Mouse (Mus musculus): ENCODE results near the gene Cd3eap. TPM values are rescaled to one million over a fixed set of nuclear protein-coding genes. Genes with fewer than 3 reads are reported as not detected.

Cd3eap gene
- total RNA-seq (2018; cell fraction: chromatin; rRNA removed): 10 to 100 TPM in 4 of 26 experiments, 1 to 10 TPM in 21, under 1 TPM in 1; 0.87 to 15.1 (median 3.8) TPM
- total RNA-seq (2018; cell fraction: cytosol; rRNA removed): 10 to 100 TPM in 12 of 26 experiments, 1 to 10 TPM in 14; 4.1 to 14.6 (median 9.1) TPM
- total RNA-seq (2018; cell fraction: nucleus; rRNA removed): 10 to 100 TPM in 3 of 26 experiments, 1 to 10 TPM in 23; 1.8 to 17.4 (median 4.2) TPM
- 12.4 to 20.7 TPM (median 20.5 TPM) in 3 replicates for polyA plus RNA-seq (2018)

- Histone ChIP-seq H3K79me2 (ENCODE audit: inconsistent target) (no peaks in the 10 kb centered on the region), H3K27ac (peak within 1 kb of the TSS; percentile 85), H3K4me3 (ENCODE audit: inconsistent target) (peak within 1 kb of the TSS; percentile 70), H3K36me3 (ENCODE audit: inconsistent target) (peaks cover 8% of the 10 kb centered on the region; the same call in 1 of the 2 replicates)
- 0% methylated on average over 31 of the region's 31 CpGs for WGBS (ENCODE audit: missing documents)
These were observed at the start of gene Cd3eap, which contains the start of gene Ppp1r13l for GRCm38 (mm10) chr7:19359299-19359891. TSS of gene Cd3eap (minus strand) at chr7:19359483. TSS of gene Ppp1r13l (plus strand) at chr7:19359749.

- Histone ChIP-seq H3K79me2 (ENCODE audit: inconsistent target) (no peaks in the 10 kb centered on the region), H3K4me3 (ENCODE audit: inconsistent target) (no peak overlapping the region), H3K27ac (no peak overlapping the region), H3K36me3 (ENCODE audit: inconsistent target) (no peaks in the 10 kb centered on the region)
- whole genome bisulfite sequencing (ENCODE audit: missing documents): under 1% methylated on average over 19 of the region's 19 CpGs
These were observed 46.1 kb upstream of the Cd3eap start for GRCm38 (mm10) chr7:19405417-19405816.

- 65% methylated on average over 7 of the region's 7 CpGs for WGBS (ENCODE audit: missing documents)
- Histone ChIP-seq H3K27ac (no peak within 1 kb of the TSS), H3K79me2 (ENCODE audit: inconsistent target) (no peaks in the 10 kb centered on the region), H3K4me3 (ENCODE audit: inconsistent target) (no peak within 1 kb of the TSS), H3K36me3 (ENCODE audit: inconsistent target) (no peaks in the 10 kb centered on the region)
These were observed 45.2 kb upstream of the Cd3eap start, which contains the start of gene Ckm for GRCm38 (mm10) chr7:19404476-19404875. TSS of gene Ckm (plus strand) at chr7:19404776.

DNA sequence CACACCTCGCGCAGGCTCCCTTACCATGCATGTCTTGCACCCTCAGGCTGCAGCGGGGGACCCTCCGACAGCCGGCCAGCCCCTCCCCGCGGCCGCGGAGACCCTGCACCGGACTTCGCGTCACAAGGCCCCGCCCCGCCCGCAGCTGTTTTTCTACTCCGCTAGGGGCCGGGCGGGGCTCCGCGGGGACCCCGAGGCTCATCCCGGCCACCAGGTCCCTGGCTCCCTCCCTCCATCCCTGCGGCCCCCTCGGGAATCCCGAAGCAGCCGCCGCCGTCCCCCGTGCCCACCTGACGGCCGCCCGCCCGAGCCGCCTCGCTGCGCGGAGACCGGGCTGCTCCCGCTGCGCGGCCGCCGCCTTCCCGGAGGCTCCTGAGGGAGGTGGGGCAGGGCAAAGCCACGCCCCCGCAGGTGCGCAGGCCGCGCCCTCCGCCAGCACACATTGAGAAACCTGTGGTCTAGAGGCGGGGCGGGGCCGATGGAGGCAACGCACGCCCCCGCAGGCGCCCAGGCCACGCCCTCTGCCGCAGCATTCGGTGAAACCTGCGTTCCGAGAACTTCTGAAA lies 44.5 kb upstream of the Cd3eap start, which contains the start of gene Klc3:
TSS of gene Klc3 (minus strand) at position 374 of the 566 bp plus-strand sequence.
- H3K79me2 ChIP-seq (ENCODE audit: inconsistent target): no peaks in the 10 kb centered on the region
- 2% methylated on average over 51 of the region's 62 CpGs for WGBS (ENCODE audit: missing documents)
- H3K4me3 ChIP-seq (ENCODE audit: inconsistent target): no peak within 1 kb of the TSS
- no peaks in the 10 kb centered on the region for H3K36me3 ChIP-seq (ENCODE audit: inconsistent target)
- no peak within 1 kb of the TSS for H3K27ac ChIP-seq

GRCm38 (mm10) chr7:19402535-19403112 lies 43.3 kb upstream of the Cd3eap start:
- 85% methylated on average over 9 of the region's 9 CpGs for WGBS (ENCODE audit: missing documents)
- Histone ChIP-seq H3K36me3 (ENCODE audit: inconsistent target) (no peaks in the 10 kb centered on the region), H3K79me2 (ENCODE audit: inconsistent target) (no peaks in the 10 kb centered on the region), H3K27ac (no peak overlapping the region), H3K4me3 (ENCODE audit: inconsistent target) (no peak overlapping the region)

GRCm38 (mm10) chr7:19400946-19401345 lies 41.7 kb upstream of the Cd3eap start:
- Histone ChIP-seq H3K4me3 (ENCODE audit: inconsistent target) (no peak overlapping the region), H3K36me3 (ENCODE audit: inconsistent target) (no peaks in the 10 kb centered on the region), H3K27ac (no peak overlapping the region), H3K79me2 (ENCODE audit: inconsistent target) (no peaks in the 10 kb centered on the region)
- WGBS (ENCODE audit: missing documents): 82% methylated on average over 4 of the region's 4 CpGs

DNA sequence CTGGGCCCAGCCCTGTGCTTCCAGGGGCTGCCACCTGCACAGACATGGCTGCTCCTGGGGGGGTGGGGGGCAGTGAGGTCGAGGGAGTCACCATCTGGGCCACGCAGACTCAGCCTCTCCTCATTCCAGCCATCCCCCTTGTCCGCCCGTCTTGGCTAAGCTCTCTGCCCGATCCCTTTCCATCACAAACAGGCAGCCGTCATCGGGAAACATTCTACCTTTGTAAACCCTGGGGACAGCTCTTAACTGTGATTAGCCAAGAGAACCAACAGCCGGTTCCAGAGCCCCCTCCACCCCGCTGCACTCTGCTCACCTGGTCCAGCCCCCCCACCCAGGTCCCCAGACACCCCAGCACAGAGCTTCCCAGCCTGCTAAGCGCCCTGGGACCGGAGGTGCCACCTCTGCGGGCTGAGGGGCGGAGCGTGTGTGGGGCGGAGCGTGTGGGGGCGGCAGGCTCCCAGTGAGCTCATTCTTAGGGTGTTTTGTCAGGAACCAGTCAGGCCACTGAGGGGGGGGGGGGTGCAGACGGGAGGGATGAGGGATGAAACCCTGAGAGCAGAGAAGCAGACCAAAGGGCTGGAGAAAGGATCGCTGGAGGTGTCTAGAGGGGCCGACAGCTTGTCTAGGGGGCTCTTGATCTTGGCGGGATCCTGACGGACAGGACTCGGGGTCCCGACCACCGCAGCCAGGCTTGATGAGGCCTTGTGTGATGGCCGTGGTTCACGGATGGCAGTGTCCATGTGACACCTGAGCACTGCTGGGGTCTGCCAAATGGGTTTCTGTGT lies 40.4 kb upstream of the Cd3eap start:
- WGBS (ENCODE audit: missing documents): 9% methylated on average over 27 of the region's 27 CpGs
- H3K79me2 ChIP-seq (ENCODE audit: inconsistent target): no peaks in the 10 kb centered on the region
- peaks cover 7% of the 10 kb centered on the region; the same call in 1 of the 2 replicates for H3K36me3 ChIP-seq (ENCODE audit: inconsistent target)
- no peak overlapping the region for H3K27ac ChIP-seq
- no peak overlapping the region for H3K4me3 ChIP-seq (ENCODE audit: inconsistent target)

GRCm38 (mm10) chr7:19394484-19394883 lies 35.2 kb upstream of the Cd3eap start:
- Histone ChIP-seq H3K27ac (no peak overlapping the region), H3K79me2 (ENCODE audit: inconsistent target) (no peaks in the 10 kb centered on the region), H3K4me3 (ENCODE audit: inconsistent target) (no peak overlapping the region), H3K36me3 (ENCODE audit: inconsistent target) (peaks cover 56% of the 10 kb centered on the region)
- 93% methylated on average over 8 of the region's 8 CpGs for WGBS (ENCODE audit: missing documents)

GRCm38 (mm10) chr7:19388699-19389413 lies 29.6 kb upstream of the Cd3eap start:
- no peak overlapping the region for H3K4me3 ChIP-seq (ENCODE audit: inconsistent target)
- H3K27ac ChIP-seq: no peak overlapping the region
- H3K79me2 ChIP-seq (ENCODE audit: inconsistent target): peaks cover 2% of the 10 kb centered on the region
- WGBS (ENCODE audit: missing documents): 93% methylated on average over 9 of the region's 10 CpGs
- H3K36me3 ChIP-seq (ENCODE audit: inconsistent target): peaks cover 83% of the 10 kb centered on the region

DNA sequence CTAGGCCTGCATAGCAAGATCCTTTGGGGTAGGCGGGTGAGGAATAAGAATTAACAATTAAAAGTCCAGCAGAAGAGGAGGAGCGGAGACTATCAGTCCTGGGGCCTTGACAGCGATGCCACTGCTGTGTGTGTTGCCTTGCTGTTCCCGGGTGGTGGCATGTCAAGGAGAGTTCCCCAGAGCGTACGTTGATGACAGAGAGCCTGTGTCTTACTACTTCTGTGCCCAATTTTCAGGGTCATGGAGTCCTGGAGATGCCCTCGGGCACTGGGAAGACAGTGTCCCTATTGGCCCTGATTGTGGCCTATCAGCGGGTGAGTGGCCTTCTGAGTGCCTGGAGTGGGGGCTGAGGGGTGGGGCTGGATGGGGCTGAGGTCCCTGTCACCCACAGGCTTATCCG lies 24.4 kb upstream of the Cd3eap start:
- H3K4me3 ChIP-seq (ENCODE audit: inconsistent target): no peak overlapping the region
- peaks cover 19% of the 10 kb centered on the region for H3K79me2 ChIP-seq (ENCODE audit: inconsistent target)
- WGBS (ENCODE audit: missing documents): 93% methylated on average over 9 of the region's 9 CpGs
- no peak overlapping the region for H3K27ac ChIP-seq
- peaks cover 36% of the 10 kb centered on the region for H3K36me3 ChIP-seq (ENCODE audit: inconsistent target)

DNA sequence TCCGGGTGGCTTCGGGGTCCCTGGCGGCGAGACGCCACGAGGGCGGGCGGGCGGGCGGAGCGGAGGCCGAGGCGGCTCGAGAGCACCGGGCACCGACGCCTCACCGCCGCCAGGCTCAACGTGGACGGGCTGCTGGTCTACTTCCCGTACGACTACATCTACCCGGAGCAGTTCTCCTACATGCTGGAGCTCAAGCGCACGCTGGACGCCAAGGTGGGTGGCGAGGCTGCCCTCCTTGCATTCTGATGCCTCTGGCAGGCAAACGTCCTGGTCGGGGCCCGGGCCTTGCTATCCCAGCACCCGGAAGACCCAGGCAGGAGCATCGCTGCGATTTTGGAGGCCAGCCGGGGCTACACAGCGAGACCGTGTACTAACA lies 22.9 kb upstream of the Cd3eap start:
- no peak overlapping the region for H3K27ac ChIP-seq
- H3K4me3 ChIP-seq (ENCODE audit: inconsistent target): peak overlapping the region; percentile 72
- H3K36me3 ChIP-seq (ENCODE audit: inconsistent target): peaks cover 24% of the 10 kb centered on the region
- peaks cover 19% of the 10 kb centered on the region for H3K79me2 ChIP-seq (ENCODE audit: inconsistent target)
- WGBS (ENCODE audit: missing documents): under 1% methylated on average over 37 of the region's 37 CpGs

DNA sequence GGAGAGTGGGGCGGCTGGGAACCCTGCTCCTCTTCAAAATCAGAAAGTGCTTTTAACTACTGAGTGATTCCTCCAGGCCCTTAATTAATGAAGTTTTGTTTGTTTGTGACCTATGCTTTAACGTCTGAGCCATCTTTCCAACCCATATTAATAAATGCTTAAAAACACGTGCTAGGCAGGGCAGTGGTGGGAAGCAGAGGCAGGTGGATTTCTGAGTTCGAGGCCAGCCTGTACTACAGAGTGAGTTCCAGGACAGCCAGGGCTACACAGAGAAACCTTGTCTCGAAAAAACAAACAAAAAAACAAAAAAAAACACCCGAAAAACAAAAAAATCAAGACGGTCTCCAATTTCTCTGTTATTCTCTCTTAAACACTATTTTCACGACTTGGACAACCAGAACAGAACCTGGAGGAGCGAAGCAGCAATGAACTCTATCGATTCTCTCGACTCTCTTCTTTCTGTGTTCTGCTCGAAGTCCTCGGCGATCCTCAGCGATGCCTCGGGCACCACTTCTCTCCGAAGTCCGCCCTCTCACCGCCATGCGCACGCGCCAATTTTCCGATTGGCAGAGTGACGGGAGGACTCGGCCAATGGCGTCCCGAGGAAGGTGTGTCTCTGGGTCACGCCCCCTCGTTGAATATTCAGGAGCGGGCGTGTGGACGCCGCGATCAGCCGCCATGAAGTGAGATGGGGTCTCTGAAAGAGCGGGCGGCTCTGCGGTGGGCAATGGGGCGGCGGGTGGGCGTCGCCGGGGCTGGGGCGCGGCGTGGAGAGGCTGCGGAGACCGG lies 22.3 kb upstream of the Cd3eap start, which contains the start of gene Ercc2:
TSS of gene Ercc2 (plus strand) at position 634 of the 789 bp plus-strand sequence.
- Histone ChIP-seq H3K4me3 (ENCODE audit: inconsistent target) (peak within 1 kb of the TSS; percentile 72), H3K36me3 (ENCODE audit: inconsistent target) (peaks cover 21% of the 10 kb centered on the region), H3K79me2 (ENCODE audit: inconsistent target) (peaks cover 19% of the 10 kb centered on the region), H3K27ac (no peak within 1 kb of the TSS)
- 7% methylated on average over 48 of the region's 48 CpGs for WGBS (ENCODE audit: missing documents)

- H3K79me2 ChIP-seq (ENCODE audit: inconsistent target): peaks cover 9% of the 10 kb centered on the region
- H3K27ac ChIP-seq: no peak overlapping the region
- WGBS (ENCODE audit: missing documents): 91% methylated on average over 8 of the region's 8 CpGs
- H3K36me3 ChIP-seq (ENCODE audit: inconsistent target): no peaks in the 10 kb centered on the region
- H3K4me3 ChIP-seq (ENCODE audit: inconsistent target): no peak overlapping the region
These were observed 18.8 kb upstream of the Cd3eap start for GRCm38 (mm10) chr7:19378049-19378448.
